Mouse (Mus musculus): ENCODE results near the gene Spata20.
A peak's percentile ranks its signal among the peaks of the same experiment; 100 is the strongest.

DNA sequence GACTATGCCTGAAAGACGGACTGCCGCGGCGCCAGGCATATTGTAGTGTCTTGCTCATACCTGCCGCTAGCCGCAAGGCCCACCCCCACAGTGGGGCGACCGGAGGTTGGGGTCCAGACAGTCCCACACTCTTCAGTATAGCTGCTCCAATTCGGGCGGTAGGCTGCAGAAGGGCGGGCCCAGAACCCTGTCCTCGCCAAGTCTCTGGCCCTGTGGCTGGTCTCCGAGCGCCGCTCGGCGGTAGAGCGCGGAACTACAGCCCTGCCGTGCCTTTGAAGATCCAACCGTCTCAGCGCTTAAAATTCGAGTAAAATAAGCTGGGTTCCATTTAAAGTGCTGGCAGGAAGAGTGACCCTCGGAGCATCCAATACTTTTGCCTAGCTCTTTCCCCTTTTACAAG lies at the start of gene Spata20:
- TF ChIP-seq MEF2A (IDR thresholded peaks at IDR 0.05; ENCODE audit: extremely low read depth, insufficient replicate concordance, low read depth, low read length, poor library complexity, severe bottlenecking) (no peak), CTCF (IDR thresholded peaks at IDR 0.05 in 2 of 3, conservative IDR thresholded peaks at IDR 0.05 in 1 of 3; ENCODE audit: control insufficient read depth in 1 of 3, insufficient read depth in 1 of 3, low read depth in 2 of 3, low read length in 3 of 3, poor library complexity in 1 of 3, severe bottlenecking in 1 of 3) (peak; percentile 94 to 98 (median 94)), BHLHE40 (IDR thresholded peaks at IDR 0.05; ENCODE audit: borderline replicate concordance, low read depth, low read length) (no peak), E2F4 (IDR thresholded peaks at IDR 0.05; ENCODE audit: borderline replicate concordance, low read depth, low read length) (no peak), NRF1 (IDR thresholded peaks at IDR 0.05; ENCODE audit: insufficient read depth, low read depth, low read length, poor library complexity, severe bottlenecking) (no peak), USF1 (IDR thresholded peaks at IDR 0.05; ENCODE audit: low read depth, low read length) (no peak), ZNF384 (IDR thresholded peaks at IDR 0.05; ENCODE audit: low read depth, low read length) (no peak), MAZ (IDR thresholded peaks at IDR 0.05; ENCODE audit: low read depth, low read length) (no peak), CHD1 (IDR thresholded peaks at IDR 0.05; ENCODE audit: low read depth, low read length) (no peak), POLR2AphosphoS2 (IDR thresholded peaks at IDR 0.05; ENCODE audit: low read length) (no peak), SMC3 (IDR thresholded peaks at IDR 0.05; ENCODE audit: low read depth, low read length) (peak; percentile 92)

All from MEL (cell line).